ENCODE assay signal across 8 mouse cellular contexts in genomic region chr1:160194529-160195336, GRCm38 (mm10). TPM values are rescaled to one million over a fixed set of nuclear protein-coding genes. Genes with fewer than 3 reads are reported as not detected.
DNase-seq lines count a peak whose midpoint lies in the region; ATAC-seq and TF ChIP-seq lines count a peak whose summit lies in the region.

TSS of gene Mrps14 (plus strand) at chr1:160195215.

- in situ Hi-C loops in ES-E14 (cut with MboI; ENCODE audit: low sequenced_read_pairs in 2 of 2, unreplicated experiment in 2 of 2) = no loop called here

- peak; percentile 97 for DNase-seq in ES-E14 (ENCODE audit: low read depth, low spot score)
- DNase-seq in cerebellum, adult 11-12 months = peak; percentile 99
- DNase-seq in heart, postnatal 25 days (ENCODE audit: low spot score) = peak; percentile 97
- DNase-seq in layer of hippocampus, adult 18-20 months (ENCODE audit: low spot score in 2 of 2) = peak; percentile 97 to 99
- peak; percentile 98 for DNase-seq in lung, adult 2 months
- peak; percentile 96 to 98 for DNase-seq in thymus, adult 18-20 months

- peaks cover 16% of the 10 kb centered on the region for H3K36me3 ChIP-seq in ES-E14 (ENCODE audit: control insufficient read depth, insufficient read depth, low read length, poor library complexity, severe bottlenecking)
- H3K36me3 ChIP-seq in forebrain, embryonic 15.5 days = peaks cover 15% of the 10 kb centered on the region

- intact Hi-C loops in heart, postnatal 25 days (cut with DNase I) = loop anchor here (1.0 kb wide), 1 partner anchor 18 kb away; the partner anchor contains the start of gene Cacybp

- TF ChIP-seq CTCF in lung, adult 2 months (IDR thresholded peaks at IDR 0.05; ENCODE audit: insufficient read depth, low read length) = peak; percentile 76

- peak within 1 kb of the TSS; percentile 99 for H3K9ac ChIP-seq in ES-E14 (ENCODE audit: insufficient read depth, low read depth, low read length, poor library complexity, severe bottlenecking)
- H3K9ac ChIP-seq in forebrain, embryonic 15.5 days (replicated peaks) = peak within 1 kb of the TSS; percentile 64

- TF ChIP-seq POLR2A in lung, adult 2 months (IDR thresholded peaks at IDR 0.05; ENCODE audit: borderline replicate concordance, extremely low read depth, low read depth, low read length) = peak; percentile 74; the same call in 1 of the 2 replicates

- peaks cover 0 to 2% of the 10 kb centered on the region in 2 experiments; a peak in 1 of 4 replicates for H3K4me1 ChIP-seq in ES-E14 (ENCODE audit: control insufficient read depth in 2 of 2, insufficient read depth in 2 of 2, low read length in 2 of 2, poor library complexity in 1 of 2)
- peaks cover 13% of the 10 kb centered on the region for H3K4me1 ChIP-seq in forebrain, embryonic 15.5 days
- H3K4me1 ChIP-seq in lung, adult 2 months (ENCODE audit: control insufficient read depth, insufficient read depth, low read length) = no peaks in the 10 kb centered on the region; the same call in 1 of the 2 replicates

- H3K4me2 ChIP-seq in forebrain, embryonic 15.5 days (replicated peaks) = peak within 1 kb of the TSS; percentile 57

- H3K27me3 ChIP-seq in forebrain, embryonic 15.5 days = no peaks in the 10 kb centered on the region

- H3K9me3 ChIP-seq in ES-E14 (ENCODE audit: control insufficient read depth, insufficient read depth, low read depth, low read length) = peaks cover 15% of the 10 kb centered on the region
- no peaks in the 10 kb centered on the region for H3K9me3 ChIP-seq in forebrain, embryonic 15.5 days

- peak within 1 kb of the TSS; percentile 95 to 98 for H3K4me3 ChIP-seq in ES-E14 (ENCODE audit: insufficient read depth in 1 of 2, low read depth in 1 of 2, low read length in 2 of 2, poor library complexity in 1 of 2, severe bottlenecking in 1 of 2)
- H3K4me3 ChIP-seq in forebrain, embryonic 15.5 days = peak within 1 kb of the TSS; percentile 64
- peak within 1 kb of the TSS; percentile 82 for H3K4me3 ChIP-seq in lung, adult 2 months (replicated peaks; ENCODE audit: extremely low read depth, low read depth, low read length)

- WGBS in forebrain, embryonic 15.5 days = 7% methylated on average over 31 of the region's 31 CpGs
- WGBS in lung, adult 2 months = 6% methylated on average over 31 of the region's 31 CpGs

- peak; percentile 99 for ATAC-seq in forebrain, embryonic 15.5 days (replicated peaks)
- peak; percentile 98 for ATAC-seq in neutrophil, adult 5-6 weeks (ENCODE audit: extremely low read depth, insufficient number of reproducible peaks, low FRiP score, poor library complexity, severe bottlenecking)

- H3K27ac ChIP-seq in ES-E14 (ENCODE audit: insufficient read depth, low read depth, low read length, poor library complexity, severe bottlenecking) = peak within 1 kb of the TSS; percentile 70; the same call in 1 of the 2 replicates
- peak within 1 kb of the TSS; percentile 73 for H3K27ac ChIP-seq in forebrain, embryonic 15.5 days (replicated peaks)

TF ChIP-seq in ES-E14, 5 proteins besides CTCF, POLR2A, EP300 and RAD21:
- TF ChIP-seq ZNF384 (IDR thresholded peaks at IDR 0.05; ENCODE audit: low read depth, low read length) (no peak), CHD2 (IDR thresholded peaks at IDR 0.05; ENCODE audit: low read depth, low read length) (peak; percentile 98)

RNA-seq across cellular contexts. Expression of gene Mrps14, which starts in this region (rescaled TPM):
- total RNA-seq in ES-E14 (2012; rRNA removed) = 70.3 and 71.6 TPM in 2 replicates
- 178 and 182 TPM in 2 replicates for polyA plus RNA-seq in forebrain, embryonic 15.5 days (2015; fragmentation: Nextera tagmentation; extraction: Ambion mirVana)
- 100 to 1,000 TPM; 111 to 113 TPM for total RNA-seq in heart, postnatal 25 days (2021)
- total RNA-seq in layer of hippocampus, adult 18-20 months (2021) = 10 to 100 TPM; 68.8 to 73.8 TPM
- 11.8 and 18.0 TPM in 2 replicates for polyA plus RNA-seq in lung, adult 2 months (2012; rRNA removed)
- total RNA-seq in neutrophil, adult 5-6 weeks (2017) = 29.1 and 34.9 TPM in 2 replicates

Comparison
In these comparisons a context has a peak if more than half of its experiments do, and no peak if none do; other contexts are left out.
1. Peak in every context shown above with its lines: DNase-seq, ATAC-seq, H3K4me3 ChIP-seq and H3K27ac ChIP-seq.